Mouse (Mus musculus): ENCODE results near the gene Krtap28-13. TPM values are rescaled to one million over a fixed set of nuclear protein-coding genes. Genes with fewer than 3 reads are reported as not detected.
A peak's percentile ranks its signal among the peaks of the same experiment; 100 is the strongest.

Krtap28-13 gene
- polyA plus RNA-seq, 1 experiment from 2014 or later, result not detected

DNA sequence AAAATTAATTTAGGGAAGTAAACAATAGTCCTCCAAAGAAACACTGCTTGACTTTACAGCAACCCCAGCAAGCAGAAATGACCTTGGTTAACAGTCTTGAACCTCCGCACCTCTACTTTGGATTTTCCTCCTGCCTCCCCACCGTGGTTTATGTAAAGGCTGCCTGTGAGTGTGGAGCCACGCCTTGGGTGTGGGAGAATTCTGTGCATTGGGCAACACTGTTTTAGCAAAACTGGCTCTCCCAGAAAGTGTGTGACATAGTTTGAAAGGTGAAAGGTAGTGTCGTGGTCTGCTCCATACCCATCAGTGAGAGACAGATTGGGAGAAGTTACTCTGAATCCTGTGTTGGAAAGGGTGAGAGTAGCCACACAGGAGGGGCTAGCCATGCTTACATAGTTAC, 21.6 kb upstream of the Krtap28-13 start:
- H3K9ac ChIP-seq (ENCODE audit: low read length), result no peak overlapping the region
- peaks cover 9% of the 10 kb centered on the region for H3K4me1 ChIP-seq (ENCODE audit: control insufficient read depth, insufficient read depth, low read length)
- H3K9me3 ChIP-seq (replicated peaks; ENCODE audit: control insufficient read depth, low read length), result no peaks in the 10 kb centered on the region
- H3K4me2 ChIP-seq (ENCODE audit: low read depth, low read length), result no peak overlapping the region
- H3K27me3 ChIP-seq (ENCODE audit: control insufficient read depth, insufficient read depth, low read length), result no peaks in the 10 kb centered on the region
- WGBS, result 57% methylated on average over 4 of the region's 4 CpGs
- no peak overlapping the region for H3K4me3 ChIP-seq (replicated peaks; ENCODE audit: low read length)
- no peaks in the 10 kb centered on the region for H3K36me3 ChIP-seq (ENCODE audit: control insufficient read depth, insufficient read depth, low read length)
- ATAC-seq (ENCODE audit: insufficient read depth, low FRiP score), result peak; percentile 58; the same call in 1 of the 2 replicates
- no peak overlapping the region for H3K27ac ChIP-seq (ENCODE audit: low read length)

DNA sequence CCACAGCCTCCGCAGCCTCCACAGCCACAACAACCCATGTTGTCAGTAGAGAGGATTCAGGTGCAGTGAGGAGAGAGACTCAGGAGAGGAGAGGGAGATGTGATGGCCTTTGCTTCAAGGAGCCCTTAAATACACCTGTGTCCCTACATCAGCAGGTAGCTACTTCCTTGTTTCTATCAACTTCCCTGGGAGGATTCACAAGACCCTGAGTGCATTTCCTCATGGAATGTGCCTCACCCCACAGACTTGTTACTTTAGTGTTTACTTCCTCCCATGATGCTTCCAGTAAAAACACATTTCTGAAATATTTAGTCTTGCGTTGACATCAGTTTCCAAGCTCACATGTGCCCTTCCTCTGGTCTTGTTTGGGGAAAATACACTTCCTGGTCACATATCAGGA, 18.4 kb upstream of the Krtap28-13 start, which contains the start of gene Krtap28-10:
Gene Krtap28-10 (minus strand): TSS at position 101 of the 400 bp plus-strand sequence.
- 91% methylated on average over 2 of the region's 2 CpGs for WGBS
- Histone ChIP-seq H3K4me3 (replicated peaks; ENCODE audit: low read length) (no peak within 1 kb of the TSS), H3K27ac (ENCODE audit: low read length) (no peak within 1 kb of the TSS), H3K36me3 (ENCODE audit: control insufficient read depth, insufficient read depth, low read length) (no peaks in the 10 kb centered on the region), H3K4me1 (ENCODE audit: control insufficient read depth, insufficient read depth, low read length) (peaks cover 9% of the 10 kb centered on the region), H3K9me3 (replicated peaks; ENCODE audit: control insufficient read depth, low read length) (no peaks in the 10 kb centered on the region), H3K27me3 (ENCODE audit: control insufficient read depth, insufficient read depth, low read length) (no peaks in the 10 kb centered on the region), H3K4me2 (ENCODE audit: low read depth, low read length) (no peak within 1 kb of the TSS), H3K9ac (ENCODE audit: low read length) (no peak within 1 kb of the TSS)
- no peak for ATAC-seq (ENCODE audit: insufficient read depth, low FRiP score)

GRCm38 (mm10) chr1:83044882-83045427, 15.8 kb upstream of the Krtap28-13 start, which contains the start of gene Gm47969:
Gene Gm47969 (plus strand): TSS chr1:83044932.
- no peaks in the 10 kb centered on the region for H3K4me1 ChIP-seq (ENCODE audit: control insufficient read depth, insufficient read depth, low read length)
- H3K4me3 ChIP-seq (replicated peaks; ENCODE audit: low read length), result no peak within 1 kb of the TSS
- no peak for ATAC-seq (ENCODE audit: insufficient read depth, low FRiP score)
- no peak within 1 kb of the TSS for H3K4me2 ChIP-seq (ENCODE audit: low read depth, low read length)
- no peaks in the 10 kb centered on the region for H3K27me3 ChIP-seq (ENCODE audit: control insufficient read depth, insufficient read depth, low read length)
- no peaks in the 10 kb centered on the region for H3K9me3 ChIP-seq (replicated peaks; ENCODE audit: control insufficient read depth, low read length)
- no peak within 1 kb of the TSS for H3K27ac ChIP-seq (ENCODE audit: low read length)
- no peaks in the 10 kb centered on the region for H3K36me3 ChIP-seq (ENCODE audit: control insufficient read depth, insufficient read depth, low read length)
- 77% methylated on average over 5 of the region's 5 CpGs for WGBS
- no peak within 1 kb of the TSS for H3K9ac ChIP-seq (ENCODE audit: low read length)

GRCm38 (mm10) chr1:83058481-83058880, 2.2 kb upstream of the Krtap28-13 start:
- Histone ChIP-seq H3K4me1 (ENCODE audit: control insufficient read depth, insufficient read depth, low read length) (no peaks in the 10 kb centered on the region), H3K27me3 (ENCODE audit: control insufficient read depth, insufficient read depth, low read length) (no peaks in the 10 kb centered on the region), H3K9me3 (replicated peaks; ENCODE audit: control insufficient read depth, low read length) (no peaks in the 10 kb centered on the region), H3K9ac (ENCODE audit: low read length) (no peak overlapping the region), H3K4me3 (replicated peaks; ENCODE audit: low read length) (no peak overlapping the region), H3K36me3 (ENCODE audit: control insufficient read depth, insufficient read depth, low read length) (no peaks in the 10 kb centered on the region), H3K27ac (ENCODE audit: low read length) (no peak overlapping the region), H3K4me2 (ENCODE audit: low read depth, low read length) (no peak overlapping the region)
- 31% methylated on average over 1 of the region's 1 CpGs for WGBS
- no peak for ATAC-seq (ENCODE audit: insufficient read depth, low FRiP score)

DNA sequence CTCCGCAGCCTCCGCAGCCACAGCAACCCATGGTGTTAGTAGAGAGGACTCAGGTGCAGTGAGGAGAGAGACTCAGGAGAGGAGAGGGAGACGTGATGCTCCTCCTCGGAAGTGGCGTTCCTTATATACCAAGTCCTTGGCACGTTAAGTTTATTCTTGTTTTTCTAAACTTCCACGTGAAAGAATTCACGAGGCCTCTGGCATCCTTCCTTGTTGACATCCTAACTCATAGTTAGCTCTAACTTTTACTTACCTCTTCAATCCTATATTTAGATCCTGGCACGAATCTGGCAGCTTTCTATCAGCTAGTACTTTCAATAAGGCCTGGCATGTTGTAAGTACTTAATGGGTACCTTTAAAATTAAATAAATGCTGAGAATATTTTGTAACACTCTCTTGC, 1.5 kb upstream of the Krtap28-13 start, which contains the start of gene A030005K14Rik:
Gene A030005K14Rik (minus strand): TSS at position 101 of the 400 bp plus-strand sequence.
- Histone ChIP-seq H3K4me3 (replicated peaks; ENCODE audit: low read length) (no peak within 1 kb of the TSS), H3K36me3 (ENCODE audit: control insufficient read depth, insufficient read depth, low read length) (no peaks in the 10 kb centered on the region), H3K4me2 (ENCODE audit: low read depth, low read length) (no peak within 1 kb of the TSS), H3K27me3 (ENCODE audit: control insufficient read depth, insufficient read depth, low read length) (no peaks in the 10 kb centered on the region), H3K4me1 (ENCODE audit: control insufficient read depth, insufficient read depth, low read length) (no peaks in the 10 kb centered on the region), H3K9ac (ENCODE audit: low read length) (no peak within 1 kb of the TSS), H3K27ac (ENCODE audit: low read length) (no peak within 1 kb of the TSS), H3K9me3 (replicated peaks; ENCODE audit: control insufficient read depth, low read length) (no peaks in the 10 kb centered on the region)
- 84% methylated on average over 9 of the region's 9 CpGs for WGBS
- no peak for ATAC-seq (ENCODE audit: insufficient read depth, low FRiP score)

DNA sequence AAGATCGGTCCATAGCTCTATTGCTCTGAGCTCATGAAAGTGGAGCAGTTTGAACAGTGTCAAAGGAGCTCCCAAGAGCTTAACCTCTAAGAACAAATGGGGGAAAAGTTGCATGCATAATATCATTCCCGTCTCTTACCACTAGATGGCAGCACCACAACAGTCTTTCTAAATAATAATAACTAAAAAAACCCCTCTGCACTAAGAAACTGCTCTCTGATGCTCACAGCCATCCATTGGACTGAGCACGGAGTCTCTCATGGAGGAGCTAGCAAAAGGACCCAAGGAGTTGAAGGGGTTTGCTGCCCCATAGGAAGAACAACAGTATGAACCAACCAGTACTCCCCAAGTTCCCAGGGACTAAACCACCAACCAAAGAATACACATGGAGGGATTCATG, 4.1 kb downstream of the Krtap28-13 start:
- H3K9me3 ChIP-seq (replicated peaks; ENCODE audit: control insufficient read depth, low read length), result no peaks in the 10 kb centered on the region
- H3K27me3 ChIP-seq (ENCODE audit: control insufficient read depth, insufficient read depth, low read length), result no peaks in the 10 kb centered on the region
- H3K27ac ChIP-seq (ENCODE audit: low read length), result no peak overlapping the region
- ATAC-seq (ENCODE audit: insufficient read depth, low FRiP score), result no peak
- no peaks in the 10 kb centered on the region for H3K36me3 ChIP-seq (ENCODE audit: control insufficient read depth, insufficient read depth, low read length)
- no peak overlapping the region for H3K4me3 ChIP-seq (replicated peaks; ENCODE audit: low read length)
- no peaks in the 10 kb centered on the region for H3K4me1 ChIP-seq (ENCODE audit: control insufficient read depth, insufficient read depth, low read length)
- WGBS, result 23% methylated on average over 3 of the region's 3 CpGs
- no peak overlapping the region for H3K4me2 ChIP-seq (ENCODE audit: low read depth, low read length)
- no peak overlapping the region for H3K9ac ChIP-seq (ENCODE audit: low read length)

GRCm38 (mm10) chr1:83066577-83066976, 5.8 kb downstream of the Krtap28-13 start:
- no peaks in the 10 kb centered on the region for H3K4me1 ChIP-seq (ENCODE audit: control insufficient read depth, insufficient read depth, low read length)
- no peak overlapping the region for H3K27ac ChIP-seq (ENCODE audit: low read length)
- no peaks in the 10 kb centered on the region for H3K9me3 ChIP-seq (replicated peaks; ENCODE audit: control insufficient read depth, low read length)
- H3K36me3 ChIP-seq (ENCODE audit: control insufficient read depth, insufficient read depth, low read length), result no peaks in the 10 kb centered on the region
- 90% methylated on average over 4 of the region's 4 CpGs for WGBS
- no peak overlapping the region for H3K4me3 ChIP-seq (replicated peaks; ENCODE audit: low read length)
- no peak for ATAC-seq (ENCODE audit: insufficient read depth, low FRiP score)
- H3K4me2 ChIP-seq (ENCODE audit: low read depth, low read length), result no peak overlapping the region
- H3K27me3 ChIP-seq (ENCODE audit: control insufficient read depth, insufficient read depth, low read length), result no peaks in the 10 kb centered on the region
- no peak overlapping the region for H3K9ac ChIP-seq (ENCODE audit: low read length)

GRCm38 (mm10) chr1:83067205-83067604, 6.5 kb downstream of the Krtap28-13 start:
- 84% methylated on average over 10 of the region's 10 CpGs for WGBS
- Histone ChIP-seq H3K4me3 (replicated peaks; ENCODE audit: low read length) (no peak overlapping the region), H3K9me3 (replicated peaks; ENCODE audit: control insufficient read depth, low read length) (no peaks in the 10 kb centered on the region), H3K4me2 (ENCODE audit: low read depth, low read length) (no peak overlapping the region), H3K4me1 (ENCODE audit: control insufficient read depth, insufficient read depth, low read length) (no peaks in the 10 kb centered on the region), H3K27ac (ENCODE audit: low read length) (no peak overlapping the region), H3K27me3 (ENCODE audit: control insufficient read depth, insufficient read depth, low read length) (no peaks in the 10 kb centered on the region), H3K36me3 (ENCODE audit: control insufficient read depth, insufficient read depth, low read length) (no peaks in the 10 kb centered on the region), H3K9ac (ENCODE audit: low read length) (no peak overlapping the region)
- no peak for ATAC-seq (ENCODE audit: insufficient read depth, low FRiP score)

DNA sequence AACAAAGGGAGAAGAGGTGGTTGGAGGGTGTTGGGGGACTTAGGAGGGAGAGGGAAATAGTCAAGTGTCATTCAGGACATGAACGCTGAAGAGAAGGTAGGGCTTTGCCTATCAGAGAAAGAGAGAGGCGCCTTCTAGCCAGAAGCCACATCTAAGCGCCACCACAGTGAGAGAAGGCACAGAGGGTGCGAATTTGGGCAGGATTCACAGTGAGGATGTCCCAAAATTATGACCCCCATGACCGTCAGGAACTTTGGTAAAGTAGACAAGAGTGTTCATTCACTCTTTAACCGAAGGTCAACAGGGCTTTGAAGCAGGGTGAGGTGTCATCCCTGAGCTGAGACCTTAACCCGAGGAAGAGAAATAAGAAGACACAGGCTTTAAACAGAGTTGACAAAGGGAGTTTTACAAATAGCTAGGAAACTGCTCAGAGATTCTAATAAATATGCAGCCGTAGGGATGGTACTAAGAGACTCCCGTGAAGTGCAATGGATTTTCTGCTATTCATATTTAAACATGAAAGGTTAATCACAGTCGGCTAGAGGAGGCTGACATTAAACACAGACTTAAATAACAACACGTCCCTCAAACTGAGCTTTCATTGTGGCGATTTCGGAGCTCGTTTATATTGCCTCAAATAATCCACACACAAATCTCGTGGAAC, 14.9 kb downstream of the Krtap28-13 start:
- WGBS, result 33% methylated on average over 15 of the region's 15 CpGs
- peaks cover 4% of the 10 kb centered on the region; the same call in 1 of the 2 replicates for H3K4me1 ChIP-seq (ENCODE audit: control insufficient read depth, insufficient read depth, low read length)

More for the DNA sequence above, 14.9 kb downstream of the Krtap28-13 start:
- H3K4me3 ChIP-seq (replicated peaks; ENCODE audit: low read length), result peak overlapping the region; percentile 41
- no peaks in the 10 kb centered on the region for H3K27me3 ChIP-seq (ENCODE audit: control insufficient read depth, insufficient read depth, low read length)
- peak overlapping the region; percentile 51 for H3K4me2 ChIP-seq (ENCODE audit: low read depth, low read length)
- no peak overlapping the region for H3K9ac ChIP-seq (ENCODE audit: low read length)
- H3K27ac ChIP-seq (ENCODE audit: low read length), result no peak overlapping the region
- no peaks in the 10 kb centered on the region for H3K36me3 ChIP-seq (ENCODE audit: control insufficient read depth, insufficient read depth, low read length)
- ATAC-seq (ENCODE audit: insufficient read depth, low FRiP score), result no peak
- no peaks in the 10 kb centered on the region for H3K9me3 ChIP-seq (replicated peaks; ENCODE audit: control insufficient read depth, low read length)
